Mouse (Mus musculus) kidney, adult 2 months (tissue): ENCODE results near the gene Ext2.

Source experiments
- CTCF ChIP-seq: fragments of 200-500 bp; conservative IDR thresholded peaks from 2 replicates; pipeline ENCODE4 v1.5.1; 2011; ENCODE audit warnings: low read depth, mild to moderate bottlenecking, control low read depth, low read length, moderate library complexity, mixed read lengths; ENCODE audit not compliant: insufficient read depth, insufficient read length
- POLR2A ChIP-seq: fragments of 200-500 bp; IDR thresholded peaks from one replicate; pipeline ENCODE4 v1.6.1; 2011; ENCODE audit warnings: low read depth, low read length, control low read depth

GRCm38 (mm10) chr2:93769875-93770274 is 52.5 kb downstream of the Ext2 start:
- TF ChIP-seq POLR2A = no peak
- TF ChIP-seq CTCF = no peak
